Mouse (Mus musculus) monocyte, adult 2 months (primary cell): ENCODE data around the gene Fgd2.
"Not testable (repeated sequence)": the region's sequence is repeated elsewhere in the genome, so short reads cannot be mapped to it uniquely, and the experiment has no call there.

Experiments
- DNase-seq, 2 experiments: peaks; one replicate each; pipeline ENCODE4 v3.0.0; 2022; ENCODE audit warnings: low spot score in 2 of 2, low read depth in 1 of 2

Fgd2 gene

GRCm38 (mm10) chr17:29361982-29362691 is 1.4 kb downstream of the Fgd2 start:
- peak; percentile 42 for DNase-seq

DNA sequence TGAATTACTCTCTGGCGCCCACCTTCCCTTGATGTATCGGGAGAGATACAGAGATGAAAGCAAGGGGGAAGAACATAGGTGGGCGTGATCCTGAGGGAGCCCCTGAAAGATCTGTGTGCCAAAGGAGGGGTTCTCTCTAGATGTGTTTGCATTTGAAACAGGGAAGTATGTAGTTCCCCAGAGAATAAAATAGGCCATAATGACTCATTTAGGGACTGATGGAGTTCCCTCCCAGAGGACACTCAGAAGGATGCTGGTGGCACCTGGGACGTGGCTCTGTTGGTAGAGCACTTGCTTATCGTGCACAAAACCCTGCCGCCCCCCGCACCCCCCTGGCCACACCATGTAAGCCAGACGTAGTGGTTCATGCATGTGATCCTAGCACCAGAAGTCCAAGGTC is 2.4 kb downstream of the Fgd2 start:
- no peak for DNase-seq

DNA sequence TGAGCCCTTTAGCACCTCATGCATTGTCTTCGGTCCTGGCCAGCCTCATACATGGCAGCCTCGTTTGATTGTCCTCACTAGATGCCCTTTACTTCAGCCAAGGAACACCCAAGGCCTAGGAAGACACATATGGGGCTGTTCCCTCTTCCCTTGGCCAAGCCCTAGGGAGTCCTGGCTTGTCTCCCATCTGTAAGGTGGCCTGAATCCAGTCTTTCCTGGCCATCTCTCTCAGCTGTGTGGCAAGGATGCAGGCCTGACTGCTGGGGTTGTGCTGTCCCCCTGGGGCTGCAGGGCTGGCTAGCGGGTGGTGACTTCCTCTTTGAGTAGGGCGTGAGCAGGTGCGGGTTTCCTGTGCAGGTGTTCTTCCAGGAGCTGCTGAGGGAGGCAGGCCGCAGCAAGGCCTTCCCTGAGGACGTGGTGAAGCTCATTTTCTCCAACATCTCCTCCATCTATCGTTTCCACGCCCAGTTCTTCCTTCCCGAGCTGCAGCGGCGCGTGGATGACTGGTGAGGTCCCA is 4.4 kb downstream of the Fgd2 start:
- no peak for DNase-seq

DNA sequence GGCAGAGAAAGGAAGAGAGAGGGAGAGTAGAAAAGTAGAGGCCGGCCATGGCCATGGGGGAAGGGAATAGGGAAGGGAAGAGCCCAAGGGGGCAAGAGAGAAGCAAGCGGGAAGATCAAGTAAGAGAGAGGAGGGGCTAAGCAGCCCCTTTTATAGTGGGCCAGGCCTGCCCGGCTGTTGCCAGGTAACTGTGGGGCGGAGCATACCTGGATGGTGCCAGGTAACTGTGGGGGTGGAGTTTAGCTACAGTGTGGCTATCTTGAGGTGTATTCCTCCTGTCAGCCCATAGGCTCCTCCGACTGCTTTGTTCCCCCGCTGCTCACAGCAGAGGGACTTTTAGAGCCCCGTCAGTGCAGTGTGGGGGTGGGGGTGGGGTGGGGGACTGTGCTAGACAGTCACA is 8.0 kb downstream of the Fgd2 start:
- DNase-seq, result no peak

DNA sequence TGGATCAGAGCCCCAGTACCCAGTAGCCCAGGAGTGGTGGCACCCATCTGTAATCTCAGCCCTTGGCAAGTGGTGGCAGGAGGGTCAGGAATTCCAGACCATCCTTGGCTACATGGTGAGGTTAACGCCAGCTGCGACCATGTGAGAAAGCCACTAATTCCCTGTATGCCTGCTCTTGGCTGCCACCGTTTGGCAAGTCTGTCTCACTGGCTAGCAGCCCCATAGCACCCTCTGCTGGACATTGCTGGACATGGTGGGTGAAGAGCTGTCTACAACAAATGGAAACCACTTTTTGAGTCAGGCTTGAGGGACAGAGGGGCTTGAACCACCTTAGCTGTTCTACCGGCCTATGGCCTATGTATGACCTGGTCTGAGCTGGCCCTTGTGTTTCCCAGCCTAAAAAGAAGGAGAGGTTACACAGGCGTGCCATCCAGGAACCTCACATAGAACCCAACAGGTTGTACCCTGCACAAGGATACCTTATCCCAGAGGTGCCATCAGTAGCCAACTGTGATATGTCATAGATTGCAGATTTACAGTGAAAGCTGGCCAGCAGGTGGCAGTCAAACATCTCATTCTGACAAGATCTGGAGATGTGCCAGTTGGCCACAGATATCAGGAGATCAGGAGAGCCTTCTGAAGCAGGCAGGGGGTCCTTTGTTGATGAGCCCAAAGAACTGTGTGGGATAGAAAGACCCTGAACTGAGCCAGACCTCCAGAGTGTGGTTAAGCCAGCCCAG is 10.4 kb downstream of the Fgd2 start:
- peak; percentile 76 to 84 for DNase-seq

GRCm38 (mm10) chr17:29375871-29376270 is 15.2 kb downstream of the Fgd2 start:
- DNase-seq, result no peak

DNA sequence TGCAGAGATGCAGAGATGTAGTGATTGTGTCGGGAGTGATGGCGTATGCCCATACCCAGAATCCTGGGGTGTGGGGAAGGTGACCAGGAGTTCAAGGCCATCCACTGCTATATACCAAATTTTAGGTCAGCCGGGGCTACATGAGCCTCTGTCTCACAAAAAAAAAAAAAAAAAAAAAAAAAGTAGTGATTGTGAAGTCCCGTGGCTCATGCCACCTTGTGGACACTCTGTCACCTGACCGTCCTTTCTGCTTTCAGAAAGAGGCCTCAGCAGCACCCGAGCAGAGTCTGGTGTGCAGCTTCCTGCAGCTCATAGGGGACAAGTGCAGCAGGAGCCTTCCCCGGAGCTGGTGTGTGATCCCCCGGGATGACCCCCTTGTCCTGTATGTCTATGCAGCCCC is 17.3 kb downstream of the Fgd2 start:
- DNase-seq, result no peak

GRCm38 (mm10) chr17:29380241-29380640 is 19.5 kb downstream of the Fgd2 start:
- DNase-seq, result no peak

DNA sequence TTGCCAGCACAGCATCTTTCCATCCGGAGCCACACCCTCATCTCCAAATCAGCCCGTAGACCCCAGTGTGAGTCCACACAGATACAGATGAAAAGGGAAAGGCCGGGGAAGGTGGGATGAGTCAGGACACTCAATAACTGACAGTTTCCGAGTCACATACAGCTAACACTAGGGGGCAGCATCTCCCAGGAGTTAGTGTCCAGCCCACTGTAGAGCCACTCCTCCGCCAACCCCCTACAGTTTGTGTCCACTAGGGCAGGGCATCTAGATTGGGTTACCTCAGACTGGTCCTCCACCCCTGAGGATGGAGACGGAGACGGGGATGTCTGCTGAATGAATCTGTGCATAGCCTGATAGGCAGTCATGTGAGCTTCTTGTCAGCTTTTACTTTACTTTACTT is 20.8 kb downstream of the Fgd2 start:
- DNase-seq, result peak; percentile 53 to 71

DNA sequence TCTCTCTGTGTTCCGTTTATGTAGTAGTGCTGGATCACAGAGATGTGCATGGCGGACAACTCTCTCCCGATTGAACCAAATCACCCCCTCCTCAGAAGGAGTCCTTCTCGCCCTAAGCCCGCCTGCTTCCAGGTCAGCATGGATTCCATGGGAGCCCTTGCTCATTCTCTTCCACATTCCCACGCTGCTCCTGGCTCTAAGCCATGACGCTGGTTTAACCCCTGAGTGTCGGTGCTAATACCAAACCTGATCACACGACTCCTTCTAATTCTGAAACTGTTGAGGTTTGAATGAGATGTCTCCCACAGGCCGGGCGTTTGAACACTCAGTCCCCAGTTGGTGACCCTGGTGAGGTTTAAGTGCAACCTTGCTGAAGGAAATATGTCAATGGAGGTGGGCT is 21.7 kb downstream of the Fgd2 start:
- no peak for DNase-seq

- no peak for DNase-seq
These were observed 23.2 kb downstream of the Fgd2 start for GRCm38 (mm10) chr17:29383923-29384322.

- DNase-seq, result no peak
These were observed 24.2 kb downstream of the Fgd2 start for GRCm38 (mm10) chr17:29384850-29385438.

- no peak for DNase-seq
These were observed 25.0 kb downstream of the Fgd2 start for GRCm38 (mm10) chr17:29385746-29386145.

GRCm38 (mm10) chr17:29388978-29389377 is 28.3 kb downstream of the Fgd2 start:
- no peak for DNase-seq

DNA sequence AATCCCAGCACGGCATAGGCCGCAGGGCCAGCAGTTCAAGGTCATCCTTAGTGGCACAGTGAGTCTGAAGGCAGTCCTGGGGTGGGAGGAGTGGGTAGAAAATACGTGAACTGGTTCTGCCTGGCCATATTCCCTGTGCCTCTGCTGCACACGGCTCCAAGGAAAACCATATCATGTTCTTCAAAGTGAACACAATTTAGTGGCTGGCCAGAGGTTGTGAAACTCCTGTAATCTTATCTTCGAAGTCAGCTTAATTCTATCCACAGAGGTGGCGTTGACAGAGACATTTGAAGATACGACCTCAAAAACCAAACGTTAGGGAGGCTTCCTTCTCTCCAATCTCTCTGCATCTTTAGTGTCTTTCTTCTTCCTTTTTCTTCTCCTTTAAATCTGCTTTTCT is 30.6 kb downstream of the Fgd2 start:
- no peak for DNase-seq

DNA sequence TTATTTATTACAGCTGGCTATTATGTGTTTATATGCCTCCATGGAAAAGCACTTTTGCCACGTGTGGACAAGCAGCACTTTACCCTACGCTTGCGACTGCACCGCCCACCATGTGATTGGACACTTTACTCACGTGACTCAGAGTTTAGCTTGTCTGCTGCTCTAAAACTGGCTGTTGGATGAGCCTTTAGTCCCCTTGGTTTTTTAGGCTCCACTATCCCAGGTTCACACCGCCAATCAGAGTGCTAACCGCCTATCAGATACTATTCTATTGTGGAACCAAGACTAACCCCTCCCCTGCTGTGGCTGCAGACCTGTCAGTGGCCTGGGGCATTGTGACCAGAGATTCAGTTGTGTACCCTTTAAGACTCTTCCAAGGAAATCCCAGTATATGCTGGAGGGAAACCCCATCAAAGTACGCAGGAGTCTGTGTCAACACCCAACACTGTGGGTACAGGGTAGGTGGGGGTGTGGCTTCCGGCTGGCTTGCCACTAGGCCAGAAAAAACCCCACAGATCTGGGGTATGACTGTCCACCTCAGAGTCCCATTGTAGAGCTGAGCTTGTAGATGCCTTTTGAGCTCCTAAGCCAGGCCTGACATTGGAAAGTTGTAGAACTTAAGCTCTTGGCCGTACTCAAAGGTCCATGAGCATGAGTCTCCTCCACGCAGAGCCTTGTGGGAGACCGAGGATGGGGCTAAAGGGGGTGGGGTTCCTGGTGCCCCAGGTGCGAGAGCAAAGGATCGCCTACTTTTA is 32.8 kb downstream of the Fgd2 start:
- peak; percentile 50 to 81 for DNase-seq

- peak; percentile 57 to 79 for DNase-seq
These were observed 33.5 kb downstream of the Fgd2 start for GRCm38 (mm10) chr17:29394106-29394760.

DNA sequence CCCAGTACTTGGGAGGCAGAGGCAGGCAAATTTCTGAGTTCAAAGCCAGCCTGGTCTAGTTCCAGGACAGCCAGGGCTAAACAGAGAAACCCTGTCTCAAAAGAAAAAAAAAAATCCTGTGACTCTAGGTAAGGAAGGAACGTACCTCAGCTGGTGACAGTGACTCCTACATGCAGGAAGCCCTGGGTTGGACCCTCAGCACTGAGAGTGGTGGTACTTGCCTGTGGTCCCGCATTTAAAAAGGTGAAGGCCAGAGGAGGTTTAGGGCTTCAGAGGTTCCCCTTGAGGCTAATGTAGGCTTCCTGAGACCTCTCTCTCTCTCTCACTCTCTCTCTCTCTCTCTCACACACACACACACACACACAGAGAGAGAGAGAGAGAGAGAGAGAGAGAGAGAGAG is 34.0 kb downstream of the Fgd2 start:
- not testable (repeated sequence) for DNase-seq

DNA sequence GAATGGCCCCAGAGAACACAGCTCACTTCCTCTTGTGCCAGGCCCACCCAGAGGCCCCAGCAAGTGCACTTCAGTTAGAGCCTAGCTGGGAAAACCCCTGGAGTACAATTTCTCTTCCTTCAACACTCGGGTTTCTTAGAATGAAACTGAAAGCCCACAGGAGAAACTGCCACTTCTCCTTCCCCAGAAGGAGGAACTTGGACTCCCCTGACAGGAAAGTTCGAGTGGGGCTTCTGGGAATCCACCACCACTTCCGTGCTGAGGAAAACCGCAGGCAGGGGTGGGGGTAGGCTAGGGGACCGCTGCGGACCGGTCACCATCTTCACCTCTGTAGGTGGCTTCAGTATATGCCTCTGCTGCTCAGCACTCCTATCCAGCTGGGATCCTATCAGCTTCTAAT is 34.7 kb downstream of the Fgd2 start:
- DNase-seq, result peak; percentile 83

GRCm38 (mm10) chr17:29396056-29396799 is 35.5 kb downstream of the Fgd2 start:
- no peak for DNase-seq
